Mouse (Mus musculus) cerebellum, postnatal 25 days (tissue): ENCODE measurements around the gene Lyl1.

Experiments
- DNase-seq, 2 experiments: peaks; one replicate each; pipeline ENCODE4 v3.0.0; 2021; ENCODE audit warnings: mixed read lengths in 2 of 2

Gene Lyl1

GRCm38 (mm10) chr8:84703466-84704249 lies 2.4 kb downstream of the Lyl1 start:
- peak; percentile 23 to 39 for DNase-seq

GRCm38 (mm10) chr8:84704356-84704755 lies 3.1 kb downstream of the Lyl1 start:
- peak; percentile 63 to 81 for DNase-seq

- peak; percentile 55 to 62 for DNase-seq
These were observed 3.9 kb downstream of the Lyl1 start for GRCm38 (mm10) chr8:84704867-84705831.

- no peak for DNase-seq
These were observed 4.7 kb downstream of the Lyl1 start for GRCm38 (mm10) chr8:84705960-84706359.

- DNase-seq, result peak in 1 of 2 experiments; percentile 45
These were observed 5.5 kb downstream of the Lyl1 start for GRCm38 (mm10) chr8:84706610-84707266.

GRCm38 (mm10) chr8:84707267-84707883 lies 6.1 kb downstream of the Lyl1 start:
- DNase-seq, result peak; percentile 33 to 47

- peak; percentile 16 to 23 for DNase-seq
These were observed 6.8 kb downstream of the Lyl1 start for GRCm38 (mm10) chr8:84708071-84708541.

GRCm38 (mm10) chr8:84708774-84709475 lies 7.7 kb downstream of the Lyl1 start:
- DNase-seq, result peak; percentile 91 to 94

- DNase-seq, result no peak
These were observed 8.7 kb downstream of the Lyl1 start for GRCm38 (mm10) chr8:84709931-84710330.

GRCm38 (mm10) chr8:84711312-84711711 lies 10.1 kb downstream of the Lyl1 start:
- no peak for DNase-seq

GRCm38 (mm10) chr8:84711933-84712758 lies 10.9 kb downstream of the Lyl1 start:
- no peak for DNase-seq

GRCm38 (mm10) chr8:84712759-84713120 lies 11.5 kb downstream of the Lyl1 start:
- DNase-seq, result no peak

GRCm38 (mm10) chr8:84713381-84713780 lies 12.1 kb downstream of the Lyl1 start:
- DNase-seq, result no peak

GRCm38 (mm10) chr8:84714161-84714560 lies 12.9 kb downstream of the Lyl1 start:
- no peak for DNase-seq

GRCm38 (mm10) chr8:84715893-84716468 lies 14.7 kb downstream of the Lyl1 start:
- DNase-seq, result no peak

- DNase-seq, result no peak
These were observed 15.5 kb downstream of the Lyl1 start for GRCm38 (mm10) chr8:84716790-84717189.

GRCm38 (mm10) chr8:84718476-84718875 lies 17.2 kb downstream of the Lyl1 start:
- no peak for DNase-seq

GRCm38 (mm10) chr8:84718959-84719690 lies 17.9 kb downstream of the Lyl1 start:
- DNase-seq, result peak; percentile 63 to 68

- DNase-seq, result no peak
These were observed 21.2 kb downstream of the Lyl1 start for GRCm38 (mm10) chr8:84722530-84722849.
